Mouse (Mus musculus): ENCODE measurements around the gene Lrrn2. TPM values are rescaled to one million over a fixed set of nuclear protein-coding genes. Genes with fewer than 3 reads are reported as not detected.

Lrrn2 gene
- under 1 TPM; 0.19 to 0.46 (median 0.37) TPM for total RNA-seq (2022)

DNA sequence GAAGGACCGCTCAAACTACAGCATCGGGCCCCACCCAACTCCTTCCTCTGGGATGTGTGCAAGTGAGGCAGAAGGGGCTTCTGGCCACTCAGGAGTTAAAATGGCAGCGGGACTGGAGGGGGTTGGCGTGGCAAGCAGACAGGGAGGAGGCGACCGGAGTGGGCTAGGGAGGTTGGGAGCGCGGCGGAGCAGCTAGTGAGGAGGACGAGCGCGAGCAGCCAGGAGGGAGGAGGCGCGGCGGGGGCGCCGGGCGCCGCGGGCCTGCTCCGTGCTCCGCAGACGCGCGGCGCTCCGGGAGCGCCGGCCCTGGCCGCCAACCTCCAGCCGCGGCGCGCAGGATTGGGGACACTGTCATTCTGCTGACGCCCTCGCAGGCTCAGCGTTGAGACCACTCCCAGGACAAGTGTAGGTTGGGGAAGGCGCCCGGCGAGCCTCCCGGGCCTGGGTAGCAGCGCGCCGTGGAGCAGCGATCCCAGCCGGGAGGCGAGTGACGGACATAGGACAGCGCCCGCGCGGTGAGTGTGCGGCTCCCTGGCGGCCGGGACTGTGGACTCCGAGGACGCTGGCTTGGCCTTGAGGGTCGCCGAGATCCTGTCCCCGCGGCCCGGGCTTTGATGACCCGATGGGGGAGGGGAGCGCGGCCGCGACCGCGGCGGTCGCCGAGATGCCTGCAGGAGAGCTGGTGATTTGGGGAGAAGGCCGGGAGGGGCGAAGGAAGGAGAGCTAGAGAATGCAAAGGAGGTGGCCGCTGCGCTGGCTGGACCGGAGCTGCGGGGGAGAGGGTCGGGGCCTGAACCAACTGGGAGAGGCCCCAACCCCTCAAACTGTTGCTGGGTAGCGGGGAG, at the start of gene Lrrn2:
TSS of gene Lrrn2 (plus strand) at position 113 of the 845 bp plus-strand sequence.
- DNase-seq (ENCODE audit: low spot score in 2 of 2), result no peak

DNA sequence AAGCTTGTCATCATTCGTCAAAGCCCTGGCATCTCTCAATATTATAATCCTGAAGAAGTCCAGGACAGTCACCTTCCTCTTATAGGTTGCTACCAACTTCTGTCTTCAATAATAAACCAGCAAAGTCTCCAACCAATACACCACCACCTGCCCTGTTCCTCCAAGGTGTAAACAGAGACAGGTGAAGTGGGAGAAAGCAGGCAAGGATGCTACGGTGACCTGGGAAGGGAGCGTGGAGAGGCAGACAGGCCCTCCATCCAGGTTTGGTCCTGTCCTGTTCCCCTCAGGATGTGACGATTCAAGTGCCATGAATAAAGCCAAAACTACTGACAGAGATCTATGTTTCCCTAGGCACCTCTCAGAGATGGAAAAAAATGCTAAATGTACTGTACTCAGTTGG, 48.1 kb upstream of the Lrrn2 start:
- no peak for DNase-seq (ENCODE audit: low spot score in 2 of 2)

GRCm38 (mm10) chr1:132834037-132834436, 46.0 kb upstream of the Lrrn2 start:
- DNase-seq (ENCODE audit: low spot score in 2 of 2), result no peak

DNA sequence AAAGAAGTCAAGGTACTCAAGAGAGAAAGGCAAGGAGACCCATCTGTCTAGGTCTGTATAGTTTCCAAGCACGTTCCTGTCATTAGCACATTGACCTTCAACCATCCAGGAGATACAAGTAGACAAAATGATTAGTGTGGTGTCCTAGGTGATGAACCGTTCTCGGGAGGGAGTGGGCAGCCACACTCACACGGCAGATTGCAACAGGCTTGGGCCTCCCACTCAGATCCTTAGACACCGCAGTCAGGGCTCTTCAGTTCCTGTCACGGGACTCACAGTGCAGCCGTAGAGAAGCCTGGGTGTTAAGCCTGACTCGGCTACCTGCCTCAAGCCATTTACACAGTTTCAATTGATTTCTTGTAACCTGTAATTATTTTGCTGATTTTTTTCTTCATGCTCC, 43.2 kb upstream of the Lrrn2 start:
- DNase-seq (ENCODE audit: low spot score in 2 of 2), result no peak

DNA sequence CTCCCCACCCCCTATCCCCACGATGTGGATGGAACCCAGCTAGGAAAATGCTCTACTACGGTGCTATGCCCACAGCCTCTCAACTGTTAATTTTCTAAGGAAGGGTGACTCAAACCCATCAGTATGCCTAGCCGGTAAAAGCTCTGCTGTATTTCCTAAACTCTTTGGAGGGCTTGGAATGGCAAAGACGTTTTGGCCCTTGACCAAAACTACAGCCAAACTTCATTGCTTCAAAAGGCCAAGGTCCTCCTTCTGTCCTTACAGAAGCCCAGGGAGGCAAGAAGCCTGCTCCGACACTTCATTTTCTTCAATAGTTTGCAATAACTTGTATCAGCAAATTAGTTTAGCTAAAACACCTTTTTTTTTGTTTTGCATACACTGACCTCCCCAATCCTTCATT, 42.4 kb upstream of the Lrrn2 start:
- no peak for DNase-seq (ENCODE audit: low spot score in 2 of 2)

DNA sequence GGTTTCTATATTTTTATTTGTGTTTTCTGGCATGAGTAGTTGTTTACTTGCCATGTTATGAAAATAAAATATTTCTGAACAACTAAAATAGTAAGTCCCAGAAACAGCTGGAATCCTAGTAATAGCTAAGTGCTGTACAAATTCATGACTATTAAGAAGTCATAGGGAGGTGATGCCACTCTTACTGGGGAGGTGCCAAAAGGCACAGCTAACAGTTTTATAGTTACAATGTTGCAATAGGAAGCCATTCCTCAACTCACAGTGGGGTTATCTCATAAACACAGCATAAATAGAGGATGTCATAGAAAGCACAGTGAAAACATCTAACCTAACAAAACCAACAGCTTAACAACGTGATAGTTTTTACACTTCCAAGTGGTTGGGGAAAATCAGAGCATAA, 41.7 kb upstream of the Lrrn2 start:
- DNase-seq (ENCODE audit: low spot score in 2 of 2), result no peak

GRCm38 (mm10) chr1:132843612-132844011, 36.5 kb upstream of the Lrrn2 start:
- no peak for DNase-seq (ENCODE audit: low spot score in 2 of 2)

- peak in 1 of 2 experiments; percentile 58 for DNase-seq (ENCODE audit: low spot score in 2 of 2)
Observed at GRCm38 (mm10) chr1:132844088-132844804, 35.8 kb upstream of the Lrrn2 start.

DNA sequence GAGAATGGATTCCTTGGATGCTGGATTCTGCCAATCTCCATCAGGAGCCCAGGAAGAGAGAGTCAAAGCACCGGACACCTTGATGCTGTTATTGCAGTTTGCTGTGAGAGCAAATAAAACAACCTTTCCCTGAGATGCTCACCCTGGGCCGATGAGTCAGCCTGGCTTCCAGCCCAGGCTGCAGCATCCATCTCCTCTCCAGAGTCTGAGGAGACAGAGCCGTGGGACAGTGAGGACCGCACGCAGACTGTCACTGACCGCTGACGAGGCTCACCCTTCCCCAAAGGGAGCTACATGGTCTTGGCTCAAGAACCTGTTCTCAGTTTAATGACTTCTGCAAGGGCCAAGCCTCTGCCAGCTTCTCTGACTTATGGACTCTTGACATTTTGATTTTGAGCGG, 34.3 kb upstream of the Lrrn2 start:
- no peak for DNase-seq (ENCODE audit: low spot score in 2 of 2)

GRCm38 (mm10) chr1:132850809-132851208, 29.3 kb upstream of the Lrrn2 start:
- no peak for DNase-seq (ENCODE audit: low spot score in 2 of 2)

DNA sequence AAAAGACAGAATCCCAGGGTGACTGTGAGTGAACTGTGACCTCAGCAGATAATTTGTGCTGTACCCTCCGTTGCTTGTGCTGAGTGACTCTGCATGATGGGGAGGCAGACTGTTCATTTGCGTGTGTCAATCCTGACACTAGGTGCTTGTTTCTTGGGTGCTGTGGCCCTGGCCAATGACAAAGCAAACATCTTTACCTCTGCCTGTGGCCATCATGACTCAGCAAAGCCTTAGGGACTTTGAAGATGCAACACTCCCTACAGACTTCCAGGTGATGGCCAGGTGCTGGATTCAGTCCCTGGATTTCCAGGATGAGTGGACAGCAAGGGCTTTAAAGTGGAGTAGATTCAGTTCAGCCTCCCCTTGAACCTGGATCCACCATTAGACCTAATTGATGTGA, 28.8 kb upstream of the Lrrn2 start:
- DNase-seq (ENCODE audit: low spot score in 2 of 2), result no peak

DNA sequence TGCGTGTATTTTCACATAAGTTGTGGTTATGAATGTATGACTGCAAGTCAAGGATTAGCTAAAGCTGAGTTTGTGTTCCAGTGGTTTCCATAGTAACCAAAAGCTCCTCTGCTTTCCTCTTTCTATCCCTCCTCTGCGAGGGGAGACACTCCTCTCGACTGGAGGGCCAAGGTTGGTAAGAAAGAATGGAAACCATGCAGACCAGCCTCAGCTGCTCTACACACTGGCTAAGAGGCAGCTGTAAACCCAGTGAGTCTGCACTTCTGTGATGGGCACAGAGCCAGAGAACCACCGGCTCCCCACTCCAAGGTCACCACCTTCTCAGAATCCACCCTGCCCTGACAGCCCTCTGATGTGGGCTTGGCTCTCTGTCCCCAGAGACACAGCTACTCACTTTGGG, 28.3 kb upstream of the Lrrn2 start:
- DNase-seq (ENCODE audit: low spot score in 2 of 2), result peak in 1 of 2 experiments; percentile 15

- peak in 1 of 2 experiments; percentile 25 for DNase-seq (ENCODE audit: low spot score in 2 of 2)
Observed at GRCm38 (mm10) chr1:132853312-132853711, 26.8 kb upstream of the Lrrn2 start.

GRCm38 (mm10) chr1:132858516-132859383, 21.3 kb upstream of the Lrrn2 start:
- no peak for DNase-seq (ENCODE audit: low spot score in 2 of 2)

- DNase-seq (ENCODE audit: low spot score in 2 of 2), result no peak
Observed at GRCm38 (mm10) chr1:132864220-132864619, 15.9 kb upstream of the Lrrn2 start.

DNA sequence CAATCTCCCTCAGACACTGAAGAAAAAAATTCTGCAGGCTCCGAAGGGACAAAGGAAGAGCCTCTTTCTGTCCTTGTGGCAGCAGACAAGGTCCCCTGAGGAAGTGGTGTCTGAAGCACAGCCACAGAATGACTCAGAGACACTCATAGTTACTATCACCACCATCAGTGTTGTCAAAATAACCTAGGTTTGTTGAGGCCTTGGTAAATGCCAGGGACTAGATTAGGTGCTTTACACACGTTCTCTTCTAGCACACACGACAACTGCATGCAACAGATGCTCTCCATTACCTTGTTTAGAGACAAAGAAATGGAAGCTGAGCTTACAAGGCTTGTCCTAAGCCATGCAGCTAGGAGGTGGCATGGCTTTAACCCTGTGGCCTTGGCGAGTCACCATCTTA, 14.5 kb upstream of the Lrrn2 start:
- DNase-seq (ENCODE audit: low spot score in 2 of 2), result no peak

GRCm38 (mm10) chr1:132870327-132870726, 9.7 kb upstream of the Lrrn2 start:
- no peak for DNase-seq (ENCODE audit: low spot score in 2 of 2)

DNA sequence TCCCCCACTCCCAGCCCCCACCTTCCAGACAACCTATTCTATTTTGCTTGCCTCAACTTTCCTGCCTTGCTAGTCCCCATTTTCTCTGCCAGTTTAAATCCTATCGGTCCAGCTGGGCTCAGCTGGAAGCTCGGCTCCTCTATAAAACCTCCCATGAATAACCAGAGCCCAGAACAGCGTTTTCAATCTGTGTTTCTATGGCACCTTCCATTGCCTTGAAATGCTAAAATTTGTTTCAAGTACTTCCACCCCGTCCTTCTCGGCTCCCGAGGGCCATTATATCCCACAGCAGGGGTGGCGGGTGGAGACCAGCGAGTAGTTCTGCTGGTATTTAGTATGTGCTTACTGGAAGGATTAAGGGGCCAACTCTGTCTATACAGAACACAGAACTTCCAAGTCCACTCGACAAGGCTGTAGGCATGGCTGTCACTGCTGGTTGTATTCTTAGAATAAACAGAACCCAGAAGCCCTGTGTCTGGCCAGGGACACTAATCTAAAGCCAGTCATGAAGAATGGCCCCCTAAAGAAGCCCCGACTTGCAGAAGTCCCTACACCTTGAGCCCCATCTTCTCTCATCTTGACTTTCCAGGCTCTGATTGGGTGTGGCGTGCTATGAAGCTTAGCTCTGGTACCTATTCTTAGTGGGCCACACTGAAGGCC, 992 bp upstream of the Lrrn2 start:
- no peak for DNase-seq (ENCODE audit: low spot score in 2 of 2)

- no peak for DNase-seq (ENCODE audit: low spot score in 2 of 2)
Observed at GRCm38 (mm10) chr1:132879801-132880160, 292 bp upstream of the Lrrn2 start.

- no peak for DNase-seq (ENCODE audit: low spot score in 2 of 2)
Observed at GRCm38 (mm10) chr1:132881041-132881761, 1.1 kb downstream of the Lrrn2 start.

DNA sequence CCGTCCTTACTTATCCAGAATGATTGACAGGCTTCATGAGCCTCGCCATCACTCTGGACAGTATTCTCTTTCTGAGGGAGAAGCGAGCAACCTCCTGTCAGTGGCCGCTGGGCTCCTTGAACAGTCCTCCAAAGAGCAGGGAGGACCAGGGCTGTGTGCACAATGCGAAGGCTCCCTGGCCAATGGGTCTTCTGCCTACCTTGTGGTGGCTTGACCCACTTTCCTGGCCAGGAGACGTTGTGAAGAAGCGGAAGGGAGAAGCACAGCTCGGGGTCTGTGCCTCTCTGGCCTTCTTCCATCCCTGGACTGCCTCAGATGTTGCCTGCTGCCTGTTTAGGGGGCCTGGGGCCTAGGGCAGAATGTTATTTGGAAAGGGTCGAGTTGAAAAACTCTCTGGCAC, 1.8 kb downstream of the Lrrn2 start:
- no peak for DNase-seq (ENCODE audit: low spot score in 2 of 2)
